Mouse (Mus musculus) layer of hippocampus, adult 11-12 months (tissue): ENCODE measurements around the gene Cracr2a.

Experiments used
- DNase-seq: peaks from one replicate; pipeline ENCODE4 v3.0.0; 2022; ENCODE audit warnings: low spot score

Cracr2a gene

GRCm38 (mm10) chr6:127625135-127625534 is 64.0 kb downstream of the Cracr2a start:
- DNase-seq: peak; percentile 81

- no peak for DNase-seq
Measured at GRCm38 (mm10) chr6:127627453-127627852, 66.3 kb downstream of the Cracr2a start.

GRCm38 (mm10) chr6:127629249-127629648 is 68.1 kb downstream of the Cracr2a start:
- DNase-seq: no peak

GRCm38 (mm10) chr6:127634858-127635257 is 73.7 kb downstream of the Cracr2a start:
- no peak for DNase-seq

GRCm38 (mm10) chr6:127635462-127636189 is 74.5 kb downstream of the Cracr2a start:
- DNase-seq: no peak

- DNase-seq: no peak
Measured at GRCm38 (mm10) chr6:127641077-127641801, 80.1 kb downstream of the Cracr2a start.

GRCm38 (mm10) chr6:127655988-127656387 is 94.8 kb downstream of the Cracr2a start:
- no peak for DNase-seq

GRCm38 (mm10) chr6:127657152-127657551 is 96.0 kb downstream of the Cracr2a start:
- DNase-seq: no peak

- DNase-seq: no peak
Measured at GRCm38 (mm10) chr6:127659472-127659871, 98.3 kb downstream of the Cracr2a start.

GRCm38 (mm10) chr6:127659966-127660365 is 98.8 kb downstream of the Cracr2a start:
- no peak for DNase-seq

GRCm38 (mm10) chr6:127661717-127662292 is 100.7 kb downstream of the Cracr2a start:
- DNase-seq: no peak

GRCm38 (mm10) chr6:127663263-127663662 is 102.1 kb downstream of the Cracr2a start:
- no peak for DNase-seq

GRCm38 (mm10) chr6:127669313-127669712 is 108.2 kb downstream of the Cracr2a start:
- DNase-seq: peak; percentile 23

GRCm38 (mm10) chr6:127670031-127670430 is 108.9 kb downstream of the Cracr2a start:
- DNase-seq: no peak

GRCm38 (mm10) chr6:127672071-127672470 is 110.9 kb downstream of the Cracr2a start:
- no peak for DNase-seq

GRCm38 (mm10) chr6:127676866-127677265 is 115.7 kb downstream of the Cracr2a start:
- DNase-seq: no peak

GRCm38 (mm10) chr6:127678320-127678719 is 117.2 kb downstream of the Cracr2a start:
- no peak for DNase-seq

- no peak for DNase-seq
Measured at GRCm38 (mm10) chr6:127678998-127679397, 117.9 kb downstream of the Cracr2a start.

- DNase-seq: no peak
Measured at GRCm38 (mm10) chr6:127680784-127681183, 119.6 kb downstream of the Cracr2a start.

GRCm38 (mm10) chr6:127683561-127683960 is 122.4 kb downstream of the Cracr2a start:
- DNase-seq: no peak

- no peak for DNase-seq
Measured at GRCm38 (mm10) chr6:127684981-127685380, 123.8 kb downstream of the Cracr2a start.

GRCm38 (mm10) chr6:127687181-127687860 is 126.2 kb downstream of the Cracr2a start:
- no peak for DNase-seq
